14 mouse cellular contexts compared by ENCODE assay signal in the genomic region with DNA sequence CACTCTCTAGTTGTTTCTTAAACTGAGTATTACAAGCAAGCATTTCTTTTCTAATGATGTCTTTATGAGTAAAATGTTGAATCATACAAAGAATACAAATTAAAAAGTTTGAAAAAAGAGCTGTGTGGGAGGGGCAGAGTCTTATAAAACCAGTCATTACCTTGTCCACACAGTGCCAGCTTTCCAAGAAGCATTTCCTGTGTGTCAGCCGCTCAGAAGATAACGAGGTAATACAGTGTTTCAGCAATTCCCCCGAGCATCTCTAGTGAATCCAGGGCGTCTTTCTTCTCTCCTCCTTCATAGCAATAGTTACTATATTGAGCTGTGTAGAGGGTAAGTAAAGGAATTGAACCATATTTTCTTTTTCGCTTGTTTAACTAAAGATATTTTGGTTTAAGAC. TPM values are rescaled to one million over a fixed set of nuclear protein-coding genes. Genes with fewer than 3 reads are reported as not detected.
"Had no signal": no experiment of that assay in that cellular context is flagged by ENCODE, and none has a peak within 500 bp of the region (broad histone marks: within the 10 kb centered on the region; RNA-seq: fewer than 3 reads in every experiment).

TSS of gene Serpinb2 (plus strand) at position 172 of the 400 bp plus-strand sequence.

- H3K9me3 ChIP-seq: liver, embryonic 13.5 days; lung, embryonic 15.5 days; midbrain, embryonic 13.5 days; neural tube, embryonic 12.5 days had no signal

- H3K36me3 ChIP-seq: liver, embryonic 13.5 days; lung, embryonic 15.5 days; midbrain, embryonic 13.5 days; neural tube, embryonic 12.5 days had no signal

- H3K27ac ChIP-seq: left cerebral cortex, adult 2 months; liver, embryonic 13.5 days; lung, embryonic 15.5 days; macrophage; midbrain, embryonic 13.5 days; neural tube, embryonic 12.5 days had no signal

- H3K4me1 ChIP-seq: liver, embryonic 13.5 days; lung, embryonic 15.5 days; midbrain, embryonic 13.5 days; neural tube, embryonic 12.5 days had no signal

- H3K27me3 ChIP-seq: liver, embryonic 13.5 days; lung, embryonic 15.5 days; midbrain, embryonic 13.5 days; neural tube, embryonic 12.5 days had no signal

- DNase-seq: kidney, adult 8-10 months; kidney, postnatal 25 days; liver; liver, embryonic 13.5 days; liver, postnatal 0 days; lung, postnatal 14 days; right cerebral cortex, postnatal 14 days; thymus, postnatal 4 days had no signal

- H3K4me2 ChIP-seq: liver, embryonic 13.5 days; lung, embryonic 15.5 days; midbrain, embryonic 13.5 days; neural tube, embryonic 12.5 days had no signal

- H3K4me3 ChIP-seq: left cerebral cortex, adult 2 months; liver, embryonic 13.5 days; lung, embryonic 15.5 days; midbrain, embryonic 13.5 days; neural tube, embryonic 12.5 days had no signal

- H3K9ac ChIP-seq: liver, embryonic 13.5 days; liver, postnatal 0 days; lung, embryonic 15.5 days; midbrain, embryonic 13.5 days; neural tube, embryonic 12.5 days had no signal

- ATAC-seq: liver, postnatal 0 days; midbrain, embryonic 13.5 days had no signal

RNA-seq across cellular contexts. Expression of gene Serpinb2, which starts in this region (rescaled TPM):
- total RNA-seq: layer of hippocampus, postnatal 25 days; left cerebral cortex, adult 2 months had no signal
- polyA plus RNA-seq: midbrain, embryonic 13.5 days had no signal
